Mouse (Mus musculus): ENCODE measurements around the gene Coq10a.

DNA sequence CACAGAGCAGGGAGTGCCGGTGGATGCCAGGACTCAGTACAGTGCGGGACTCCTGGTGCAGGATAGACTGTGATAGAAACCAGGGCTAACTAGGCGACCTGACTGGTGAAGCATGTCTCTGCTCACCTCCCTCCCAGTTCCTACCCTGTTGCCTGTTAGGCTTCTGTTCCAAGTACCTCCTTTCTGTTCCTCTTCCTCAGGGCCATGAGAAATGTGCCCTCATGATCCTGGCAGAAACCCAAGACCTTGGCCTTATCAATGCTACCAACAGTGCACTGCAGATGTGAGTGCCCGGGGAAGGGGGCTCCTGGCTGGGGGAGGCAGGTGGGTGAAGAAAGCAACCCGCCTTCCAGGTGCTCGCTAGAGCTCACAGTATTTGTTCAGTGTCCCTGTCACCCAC is 20.8 kb upstream of the Coq10a start:
- TF ChIP-seq CTCF (IDR thresholded peaks at IDR 0.05; ENCODE audit: low read depth, low read length) = no peak
- TF ChIP-seq EP300 (IDR thresholded peaks at IDR 0.05; ENCODE audit: insufficient read depth, low read depth, low read length) = no peak
- no peak for TF ChIP-seq POLR2A (IDR thresholded peaks at IDR 0.05; ENCODE audit: insufficient read depth, low read length)
